Mouse (Mus musculus): ENCODE measurements around the gene Ttc5.
"Not testable (repeated sequence)": the region's sequence is repeated elsewhere in the genome, so short reads cannot be mapped to it uniquely, and the experiment has no call there.

GRCm38 (mm10) chr14:50806469-50806868, 21.1 kb upstream of the Ttc5 start:
- TF ChIP-seq GATA1 (IDR thresholded peaks at IDR 0.05; ENCODE audit: borderline replicate concordance, low read length); FLI1 (IDR thresholded peaks at IDR 0.05; ENCODE audit: low read length): not testable (repeated sequence)

All from megakaryocyte, embryonic 14.5 days (primary cell).